Mouse (Mus musculus) embryonic facial prominence, embryonic 13.5 days (tissue): ENCODE measurements around the gene Vmn2r14. TPM values are rescaled to one million over a fixed set of nuclear protein-coding genes. Genes with fewer than 3 reads are reported as not detected.
"Not testable (repeated sequence)": the region's sequence is repeated elsewhere in the genome, so short reads cannot be mapped to it uniquely, and the experiment has no call there.

Experiments used
- ATAC-seq: fragments of 200-750 bp; cut with Nextera tagmentation; 2 replicates; pipeline ENCODE4 v1.8.0; 2017; ENCODE audit warnings: low read depth; ENCODE audit not compliant: insufficient number of reproducible peaks, insufficient read depth, low FRiP score, low TSS enrichment
- H3K27ac ChIP-seq: fragments of 300-500 bp; sonication (generic); 2 replicates; pipeline ENCODE4 v1.5.1; 2015; ENCODE audit warnings: moderate library complexity, mild to moderate bottlenecking, inconsistent platforms
- H3K27me3 ChIP-seq: fragments of 300-500 bp; sonication (generic); 2 replicates; pipeline ENCODE4 v1.6.1; 2015; ENCODE audit warnings: mild to moderate bottlenecking, inconsistent platforms
- H3K36me3 ChIP-seq: fragments of 300-500 bp; sonication (generic); 2 replicates; pipeline ENCODE4 v1.6.1; 2015; ENCODE audit warnings: mild to moderate bottlenecking, inconsistent platforms
- H3K4me1 ChIP-seq: fragments of 300-500 bp; sonication (generic); 2 replicates; pipeline ENCODE4 v1.6.1; 2015; ENCODE audit warnings: inconsistent platforms
- H3K4me2 ChIP-seq: fragments of 300-500 bp; sonication (generic); 2 replicates; pipeline ENCODE4 v1.6.1; 2015; ENCODE audit warnings: moderate library complexity, mild to moderate bottlenecking, inconsistent platforms
- H3K4me3 ChIP-seq: fragments of 300-500 bp; sonication (generic); 2 replicates; pipeline ENCODE4 v1.5.1; 2015; ENCODE audit warnings: mild to moderate bottlenecking, inconsistent platforms
- H3K9ac ChIP-seq: fragments of 300-500 bp; sonication (generic); 2 replicates; pipeline ENCODE4 v1.6.1; 2015; ENCODE audit warnings: mild to moderate bottlenecking, inconsistent platforms
- H3K9me3 ChIP-seq: fragments of 300-500 bp; sonication (generic); 2 replicates; pipeline ENCODE4 v1.6.1; 2016; ENCODE audit warnings: inconsistent platforms
- WGBS: fragments of 180-500 bp; shearing (Covaris S2); methylation state at CpG from one replicate; pipeline ENCODE4 v1.1.7; 2015; ENCODE audit warnings: mixed read lengths; 5-methylcytosine and 5-hydroxymethylcytosine counted together
- polyA plus RNA-seq: library from polyadenylated mRNA; unstranded; fragments of >200 nt; fragmentation: Nextera tagmentation; extraction: Ambion mirVana; gene quantifications from 2 replicates; pipeline ENCODE4 v1.2.1, GENCODE M21; 2015

Gene Vmn2r14
- not detected in 2 replicates for polyA plus RNA-seq

GRCm38 (mm10) chr5:109224608-109225007 lies at the start of gene Vmn2r14:
Gene Vmn2r14, minus strand, starts transcription at chr5:109224708.
- no peak within 1 kb of the TSS for H3K27ac ChIP-seq
- H3K9me3 ChIP-seq = no peaks in the 10 kb centered on the region; the same call in 1 of the 2 replicates
- H3K4me3 ChIP-seq = no peak within 1 kb of the TSS
- no peak within 1 kb of the TSS for H3K4me2 ChIP-seq
- WGBS = 61% methylated on average over 3 of the region's 3 CpGs
- no peak for ATAC-seq
- no peaks in the 10 kb centered on the region for H3K27me3 ChIP-seq
- no peaks in the 10 kb centered on the region for H3K4me1 ChIP-seq
- no peak within 1 kb of the TSS for H3K9ac ChIP-seq
- H3K36me3 ChIP-seq = no peaks in the 10 kb centered on the region

GRCm38 (mm10) chr5:109192099-109192498 lies 32.4 kb downstream of the Vmn2r14 start, which contains the start of gene Vmn2r13:
Gene Vmn2r13, minus strand, starts transcription at chr5:109192199.
- WGBS = 55% methylated on average over 2 of the region's 2 CpGs
- not testable (repeated sequence) for H3K27ac ChIP-seq, H3K9ac ChIP-seq, H3K4me1 ChIP-seq, H3K36me3 ChIP-seq, H3K4me2 ChIP-seq, ATAC-seq, H3K4me3 ChIP-seq, H3K27me3 ChIP-seq
- H3K9me3 ChIP-seq = peaks cover 14% of the 10 kb centered on the region; the same call in 1 of the 2 replicates

GRCm38 (mm10) chr5:109166851-109167250 lies 57.7 kb downstream of the Vmn2r14 start:
- H3K4me1 ChIP-seq, H3K27ac ChIP-seq, H3K4me2 ChIP-seq, H3K36me3 ChIP-seq, H3K9ac ChIP-seq, H3K4me3 ChIP-seq, H3K27me3 ChIP-seq, ATAC-seq: not testable (repeated sequence)
- peaks cover 10% of the 10 kb centered on the region for H3K9me3 ChIP-seq
- WGBS = 84% methylated on average over 4 of the region's 4 CpGs

Other genes with a start within 250 kb of the Vmn2r14 start
- gene Vmn2r10, start 218.2 kb downstream of the Vmn2r14 start, polyA plus RNA-seq = not detected in 2 replicates
- gene Vmn2r11, start 165.1 kb downstream of the Vmn2r14 start, polyA plus RNA-seq = not detected in 2 replicates
- gene Vmn2r12, start 126.8 kb downstream of the Vmn2r14 start, polyA plus RNA-seq = not detected in 2 replicates
- gene Vmn2r13, start 32.5 kb downstream of the Vmn2r14 start, polyA plus RNA-seq = not detected in 2 replicates
- not detected in 2 replicates for gene Vmn2r15, start 72.9 kb upstream of the Vmn2r14 start, polyA plus RNA-seq
- not detected in 2 replicates for gene Vmn2r16, start 105.5 kb upstream of the Vmn2r14 start, polyA plus RNA-seq
- not detected in 2 replicates for gene Vmn2r17, start 195.0 kb upstream of the Vmn2r14 start, polyA plus RNA-seq